Mouse (Mus musculus): Measurements from ENCODE around the gene Lzic. TPM values are rescaled to one million over a fixed set of nuclear protein-coding genes. Genes with fewer than 3 reads are reported as not detected.

Lzic gene
- polyA plus RNA-seq, 1 experiment from 2014 or later = 19.8 TPM

DNA sequence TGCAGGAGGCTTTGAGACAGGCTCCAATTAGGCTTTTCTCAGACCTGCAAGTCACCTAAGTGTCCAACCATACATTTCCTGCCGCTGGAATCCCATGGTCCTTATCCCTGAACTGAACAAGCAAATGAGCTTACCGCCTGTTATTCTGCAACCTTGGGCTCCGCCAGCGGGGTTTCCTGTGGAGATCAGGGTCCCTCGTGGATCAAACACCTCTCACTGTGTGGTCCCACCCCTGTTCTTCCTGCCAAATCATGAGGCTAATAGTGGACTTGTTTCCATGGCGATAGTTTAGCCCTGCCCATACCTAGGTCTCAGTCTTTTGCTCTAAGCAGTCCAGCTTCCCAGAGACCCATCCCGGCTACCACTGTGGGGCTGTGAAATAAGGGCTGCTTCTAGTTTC, 41.3 kb downstream of the Lzic start:
- H3K9ac ChIP-seq (replicated peaks; ENCODE audit: low read depth) = no peak overlapping the region
- H3K4me1 ChIP-seq (ENCODE audit: insufficient read depth, low read depth, low read length) = 0 out of 2 replicates have a peak, but pooled peaks cover 6% of the 10 kb centered on the region
- H3K4me2 ChIP-seq (replicated peaks; ENCODE audit: low read depth, low read length) = no peak overlapping the region
- TF ChIP-seq CTCF (IDR thresholded peaks at IDR 0.05) (no peak), EP300 (IDR thresholded peaks at IDR 0.05) (no peak)
- H3K36me3 ChIP-seq (ENCODE audit: insufficient read depth, low read length) = no peaks in the 10 kb centered on the region
- no peaks in the 10 kb centered on the region for H3K27me3 ChIP-seq (replicated peaks; ENCODE audit: insufficient read depth, low read length)
- ATAC-seq (peak; percentile 59), DNase-seq (ENCODE audit: low spot score) (peak; percentile 39)
- no peak overlapping the region for H3K4me3 ChIP-seq (ENCODE audit: low read depth, low read length)
- 26% methylated on average over 7 of the region's 7 CpGs for WGBS
- H3K9me3 ChIP-seq (ENCODE audit: low read length) = no peaks in the 10 kb centered on the region
- H3K27ac ChIP-seq (ENCODE audit: low read length) = no peak overlapping the region

DNA sequence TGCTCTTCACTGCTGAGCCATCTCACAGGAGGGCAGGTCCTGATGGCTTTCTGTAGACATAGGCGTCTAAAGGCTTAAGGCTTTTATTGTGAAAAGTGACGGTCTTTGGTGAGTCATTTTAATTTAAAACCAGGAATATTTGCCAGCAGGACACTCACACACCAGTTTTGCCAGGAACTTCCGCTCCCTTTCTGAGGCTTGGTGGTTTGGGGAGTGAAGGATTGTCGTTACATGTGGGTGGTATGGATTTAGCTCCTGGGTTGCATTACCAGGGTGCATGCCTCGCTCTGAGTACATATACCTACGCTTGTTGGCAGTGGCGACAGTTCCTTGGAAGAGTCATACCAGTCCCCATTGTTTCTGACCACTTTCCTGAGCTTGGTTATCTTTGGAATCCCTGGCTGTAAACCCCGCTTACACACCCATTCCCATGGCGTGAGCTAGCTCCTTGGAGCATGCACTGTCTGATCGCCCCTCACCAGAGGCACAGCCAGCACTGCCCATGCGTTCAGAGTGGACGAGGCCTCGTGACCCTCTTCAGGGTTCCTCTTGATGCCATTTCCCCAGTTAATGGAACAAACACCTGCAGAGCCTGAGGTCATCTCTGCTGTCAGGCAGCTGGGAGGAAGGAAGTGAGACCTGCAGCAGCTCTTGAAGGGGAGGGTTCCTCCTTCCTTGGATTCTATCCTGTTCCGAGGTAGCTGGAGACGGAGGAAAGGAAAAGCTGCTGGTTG, 42.8 kb downstream of the Lzic start:
- Histone ChIP-seq H3K9ac (replicated peaks; ENCODE audit: low read depth) (no peak overlapping the region), H3K4me2 (replicated peaks; ENCODE audit: low read depth, low read length) (no peak overlapping the region), H3K4me1 (ENCODE audit: insufficient read depth, low read depth, low read length) (0 out of 2 replicates have a peak, but pooled peaks cover 6% of the 10 kb centered on the region), H3K27ac (ENCODE audit: low read length) (no peak overlapping the region), H3K36me3 (ENCODE audit: insufficient read depth, low read length) (no peaks in the 10 kb centered on the region), H3K4me3 (ENCODE audit: low read depth, low read length) (no peak overlapping the region), H3K27me3 (replicated peaks; ENCODE audit: insufficient read depth, low read length) (no peaks in the 10 kb centered on the region), H3K9me3 (ENCODE audit: low read length) (no peaks in the 10 kb centered on the region)
- no peak for TF ChIP-seq CTCF (IDR thresholded peaks at IDR 0.05)
- TF ChIP-seq EP300 (IDR thresholded peaks at IDR 0.05) = no peak
- 59% methylated on average over 15 of the region's 15 CpGs for WGBS
- DNase-seq (ENCODE audit: low spot score) (no peak), ATAC-seq (peak; percentile 26; the same call in 1 of the 2 replicates)

DNA sequence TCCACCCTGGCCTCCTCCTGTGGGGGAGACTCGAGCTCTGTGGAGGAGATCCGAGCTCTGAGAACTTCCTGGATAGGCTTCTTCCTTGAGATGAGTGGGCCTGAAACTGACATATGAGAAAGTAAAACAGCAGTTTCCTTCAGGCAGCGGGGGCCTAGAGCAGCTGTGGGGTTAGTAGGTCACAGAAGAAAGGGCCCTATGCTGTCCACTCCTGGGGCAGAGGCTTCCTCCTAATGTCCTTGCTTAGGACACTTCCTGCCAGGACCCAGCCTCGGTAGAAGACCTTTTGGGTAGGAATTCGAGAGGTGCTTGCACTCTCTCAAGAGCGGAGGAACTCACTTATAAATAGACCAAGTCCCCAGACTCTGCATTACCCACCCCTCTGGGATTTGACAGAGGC, 44.7 kb downstream of the Lzic start:
- H3K4me3 ChIP-seq (ENCODE audit: low read depth, low read length) = no peak overlapping the region
- no peak for ATAC-seq
- no peak overlapping the region for H3K27ac ChIP-seq (ENCODE audit: low read length)
- no peak overlapping the region for H3K9ac ChIP-seq (replicated peaks; ENCODE audit: low read depth)
- H3K9me3 ChIP-seq (ENCODE audit: low read length) = no peaks in the 10 kb centered on the region
- H3K4me1 ChIP-seq (ENCODE audit: insufficient read depth, low read depth, low read length) = 0 out of 2 replicates have a peak, but pooled peaks cover 6% of the 10 kb centered on the region
- H3K4me2 ChIP-seq (replicated peaks; ENCODE audit: low read depth, low read length) = no peak overlapping the region
- 38% methylated on average over 6 of the region's 6 CpGs for WGBS
- no peaks in the 10 kb centered on the region for H3K27me3 ChIP-seq (replicated peaks; ENCODE audit: insufficient read depth, low read length)
- no peak for DNase-seq (ENCODE audit: low spot score)
- no peak for TF ChIP-seq CTCF (IDR thresholded peaks at IDR 0.05)
- no peak for TF ChIP-seq EP300 (IDR thresholded peaks at IDR 0.05)
- no peaks in the 10 kb centered on the region for H3K36me3 ChIP-seq (ENCODE audit: insufficient read depth, low read length)

DNA sequence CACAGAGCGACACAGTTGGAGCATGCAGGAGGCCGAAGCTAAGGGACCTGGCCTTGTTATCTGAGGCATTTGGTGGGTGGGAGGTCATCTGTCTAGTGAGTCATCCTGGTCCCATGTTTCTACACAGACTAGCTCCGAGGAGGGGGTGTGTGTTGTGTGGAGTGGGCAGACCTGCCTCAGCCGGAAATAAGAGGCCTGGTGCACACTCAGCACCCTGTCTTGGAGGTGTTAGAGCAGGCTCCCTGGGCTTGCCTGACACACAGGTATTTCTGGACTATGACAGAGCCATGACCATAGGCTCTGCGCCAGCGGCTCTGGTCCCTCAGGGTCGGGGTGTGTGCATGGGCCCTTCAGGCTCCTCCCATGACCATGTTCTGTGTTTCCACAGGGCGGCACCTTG, 54.4 kb downstream of the Lzic start:
- Histone ChIP-seq H3K4me3 (ENCODE audit: low read depth, low read length) (no peak overlapping the region), H3K27ac (ENCODE audit: low read length) (no peak overlapping the region), H3K4me1 (ENCODE audit: insufficient read depth, low read depth, low read length) (no peaks in the 10 kb centered on the region), H3K27me3 (replicated peaks; ENCODE audit: insufficient read depth, low read length) (no peaks in the 10 kb centered on the region), H3K36me3 (ENCODE audit: insufficient read depth, low read length) (no peaks in the 10 kb centered on the region), H3K9me3 (ENCODE audit: low read length) (no peaks in the 10 kb centered on the region), H3K4me2 (replicated peaks; ENCODE audit: low read depth, low read length) (no peak overlapping the region), H3K9ac (replicated peaks; ENCODE audit: low read depth) (no peak overlapping the region)
- TF ChIP-seq EP300 (IDR thresholded peaks at IDR 0.05) = no peak
- no peak for TF ChIP-seq CTCF (IDR thresholded peaks at IDR 0.05)
- peak; percentile 73 for ATAC-seq
- peak; percentile 31 for DNase-seq (ENCODE audit: low spot score)
- 51% methylated on average over 8 of the region's 8 CpGs for WGBS

DNA sequence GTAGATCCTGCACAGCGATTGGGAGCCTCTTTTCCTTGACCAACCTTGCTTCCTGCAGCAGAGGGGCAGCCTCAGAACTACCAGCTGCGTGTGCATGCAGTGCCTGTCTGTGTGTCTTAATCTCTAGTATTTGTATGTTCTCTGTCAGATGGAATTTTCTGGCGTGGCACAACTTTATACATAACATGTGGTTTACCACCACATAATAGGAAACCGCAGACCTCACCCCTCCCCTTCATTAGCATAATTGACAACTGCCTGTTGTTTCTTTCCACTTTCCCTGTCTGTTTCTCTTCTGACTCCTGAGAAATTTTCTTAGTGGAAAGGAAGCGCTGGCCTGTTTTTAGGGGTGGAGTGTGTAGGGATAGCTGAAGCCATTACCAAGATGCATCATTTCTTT, 56.9 kb downstream of the Lzic start:
- H3K36me3 ChIP-seq (ENCODE audit: insufficient read depth, low read length) = no peaks in the 10 kb centered on the region
- no peaks in the 10 kb centered on the region for H3K27me3 ChIP-seq (replicated peaks; ENCODE audit: insufficient read depth, low read length)
- no peak for DNase-seq (ENCODE audit: low spot score)
- H3K4me3 ChIP-seq (ENCODE audit: low read depth, low read length) = no peak overlapping the region
- no peak for ATAC-seq
- WGBS = 63% methylated on average over 5 of the region's 5 CpGs
- no peaks in the 10 kb centered on the region for H3K4me1 ChIP-seq (ENCODE audit: insufficient read depth, low read depth, low read length)
- H3K9ac ChIP-seq (replicated peaks; ENCODE audit: low read depth) = no peak overlapping the region
- no peak for TF ChIP-seq CTCF (IDR thresholded peaks at IDR 0.05)
- TF ChIP-seq EP300 (IDR thresholded peaks at IDR 0.05) = no peak
- H3K4me2 ChIP-seq (replicated peaks; ENCODE audit: low read depth, low read length) = no peak overlapping the region
- H3K9me3 ChIP-seq (ENCODE audit: low read length) = no peaks in the 10 kb centered on the region
- H3K27ac ChIP-seq (ENCODE audit: low read length) = no peak overlapping the region

DNA sequence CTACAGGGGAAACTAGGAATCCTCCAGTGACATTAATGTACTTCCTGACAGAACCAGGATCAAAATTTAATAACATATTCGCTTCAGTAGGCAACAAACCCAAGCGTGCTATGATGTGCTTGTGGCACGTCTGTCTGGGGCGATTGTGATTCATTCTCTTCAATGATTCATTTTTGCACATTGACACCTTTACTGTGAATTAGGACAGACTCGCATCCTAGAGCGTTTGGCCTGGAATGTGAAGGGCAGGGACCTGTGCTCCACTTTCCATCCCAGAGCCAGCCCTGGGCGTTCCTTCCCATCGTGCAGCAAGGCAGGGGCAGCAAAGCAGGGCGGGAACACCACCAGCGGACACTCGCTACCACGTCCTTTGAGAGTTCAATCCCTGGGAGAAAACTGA, 57.4 kb downstream of the Lzic start:
- no peaks in the 10 kb centered on the region for H3K36me3 ChIP-seq (ENCODE audit: insufficient read depth, low read length)
- ATAC-seq = no peak
- H3K4me3 ChIP-seq (ENCODE audit: low read depth, low read length) = no peak overlapping the region
- TF ChIP-seq EP300 (IDR thresholded peaks at IDR 0.05) = no peak
- TF ChIP-seq CTCF (IDR thresholded peaks at IDR 0.05) = no peak
- no peak overlapping the region for H3K4me2 ChIP-seq (replicated peaks; ENCODE audit: low read depth, low read length)
- 83% methylated on average over 12 of the region's 12 CpGs for WGBS
- no peaks in the 10 kb centered on the region for H3K9me3 ChIP-seq (ENCODE audit: low read length)
- no peak overlapping the region for H3K9ac ChIP-seq (replicated peaks; ENCODE audit: low read depth)
- DNase-seq (ENCODE audit: low spot score) = no peak
- H3K27me3 ChIP-seq (replicated peaks; ENCODE audit: insufficient read depth, low read length) = no peaks in the 10 kb centered on the region
- H3K4me1 ChIP-seq (ENCODE audit: insufficient read depth, low read depth, low read length) = no peaks in the 10 kb centered on the region
- H3K27ac ChIP-seq (ENCODE audit: low read length) = no peak overlapping the region

Data from lung, postnatal 0 days (tissue).